22 mouse cellular contexts compared by ENCODE assay signal in the genomic region with DNA sequence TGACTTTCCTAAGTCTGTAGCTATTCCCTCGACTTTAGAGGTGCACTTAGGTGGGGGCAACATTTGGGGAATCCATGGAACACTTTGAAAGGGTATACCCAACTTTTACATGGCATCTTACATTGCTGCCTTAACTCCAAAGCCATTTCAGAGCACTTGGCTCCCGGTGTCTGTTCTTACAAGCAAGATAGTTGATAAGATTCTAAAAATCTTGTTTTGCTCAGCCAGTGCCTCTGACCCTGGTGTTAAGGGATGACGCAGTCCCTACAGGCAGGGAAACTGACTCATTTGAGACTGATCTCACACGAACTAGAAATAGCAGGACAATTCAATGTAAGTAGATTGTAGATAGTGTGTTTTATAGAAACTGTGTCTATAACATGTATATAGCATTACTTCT. TPM values are rescaled to one million over a fixed set of nuclear protein-coding genes. Genes with fewer than 3 reads are reported as not detected.
DNase-seq lines count a peak whose midpoint lies in the region.
"Had no signal": no experiment of that assay in that cellular context is flagged by ENCODE, and none has a peak within 500 bp of the region (broad histone marks: within the 10 kb centered on the region; RNA-seq: fewer than 3 reads in every experiment).

No protein-coding gene starts in this region.

- DNase-seq in adrenal gland, adult 2 months, result peak; percentile 62
- DNase-seq in adrenal gland, postnatal 14 days, result no peak
- peak; percentile 23 for DNase-seq in adrenal gland, postnatal 10 days
- no peak for DNase-seq in adrenal gland, adult 18-20 months (ENCODE audit: low spot score in 2 of 2)
- peak; percentile 24 for DNase-seq in heart, adult 11 months
- no peak for DNase-seq in heart, embryonic 10.5 days (ENCODE audit: low spot score)
- DNase-seq in adrenal gland, postnatal 36 days, result peak; percentile 26 to 36
- DNase-seq in embryo, embryonic 10.5 days (ENCODE audit: low spot score), result no peak
- DNase-seq: cerebellum, adult 11-12 months; cerebellum, adult 2 months; cerebellum, adult 9-10 months; cerebellum, postnatal 10 days; cerebellum, postnatal 25 days; embryo, embryonic 11 days; gastrocnemius, adult 2 months had no signal

- H3K27ac ChIP-seq in heart, embryonic 10.5 days, result no peak overlapping the region
- H3K27ac ChIP-seq: embryonic facial prominence, embryonic 13.5 days; embryonic facial prominence, embryonic 15.5 days; forebrain, embryonic 10.5 days; forebrain, embryonic 13.5 days; forebrain, embryonic 15.5 days; gastrocnemius, adult 2 months had no signal

- 60% methylated on average over 4 of the region's 4 CpGs for WGBS in heart, embryonic 10.5 days

- H3K4me3 ChIP-seq in heart, embryonic 10.5 days, result no peak overlapping the region
- H3K4me3 ChIP-seq: embryonic facial prominence, embryonic 13.5 days; embryonic facial prominence, embryonic 15.5 days; erythroblast, embryonic 14.5 days; forebrain, embryonic 10.5 days; forebrain, embryonic 13.5 days; forebrain, embryonic 15.5 days; gastrocnemius, adult 2 months had no signal

- no peaks in the 10 kb centered on the region for H3K9me3 ChIP-seq in heart, embryonic 10.5 days
- H3K9me3 ChIP-seq: embryonic facial prominence, embryonic 13.5 days; embryonic facial prominence, embryonic 15.5 days; forebrain, embryonic 10.5 days; forebrain, embryonic 13.5 days; forebrain, embryonic 15.5 days had no signal

- peaks cover 5% of the 10 kb centered on the region for H3K4me1 ChIP-seq in heart, embryonic 10.5 days

- peaks cover 68% of the 10 kb centered on the region for H3K27me3 ChIP-seq in heart, embryonic 10.5 days (ENCODE audit: insufficient read depth, poor library complexity, severe bottlenecking)

- H3K36me3 ChIP-seq in heart, embryonic 10.5 days, result no peaks in the 10 kb centered on the region
- H3K36me3 ChIP-seq: embryonic facial prominence, embryonic 13.5 days; embryonic facial prominence, embryonic 15.5 days; forebrain, embryonic 10.5 days; forebrain, embryonic 15.5 days had no signal

RNA-seq across cellular contexts. Expression of a gene that starts 5.6 kb away (rescaled TPM):
- 10 to 100 TPM; 38.0 to 79.8 TPM for total RNA-seq in adrenal gland, adult 2 months (2021)
- polyA plus RNA-seq in adrenal gland, adult 2 months (2012; rRNA removed), result 162 and 413 TPM in 2 replicates
- total RNA-seq in adrenal gland, postnatal 14 days (2021), result 28.5 and 33.8 TPM in 2 replicates
- total RNA-seq in adrenal gland, postnatal 10 days (2021), result 10 to 100 TPM; 19.8 to 26.7 TPM
- 10 to 100 TPM; 36.9 to 43.4 TPM for total RNA-seq in adrenal gland, adult 18-20 months (2021)
- 10.6 and 26.5 TPM in 2 replicates for polyA plus RNA-seq in heart, embryonic 10.5 days (2016; fragmentation: Nextera tagmentation; extraction: Ambion mirVana)
- 10 to 100 TPM; 42.6 to 70.0 TPM for total RNA-seq in adrenal gland, postnatal 36 days (2021)
- total RNA-seq: MEL had no signal

Comparison
In these comparisons a context has a peak if more than half of its experiments do, and no peak if none do; other contexts are left out.
1. DNase-seq: peak in adrenal gland, adult 2 months (single experiment), adrenal gland, postnatal 10 days (single experiment), heart, adult 11 months (single experiment) and adrenal gland, postnatal 36 days (2 of 2); none in adrenal gland, postnatal 14 days (single experiment), adrenal gland, adult 18-20 months (0 of 2), heart, embryonic 10.5 days (single experiment) and embryo, embryonic 10.5 days (single experiment).